Mouse (Mus musculus) B cell, adult 2 months (primary cell): Measurements from ENCODE around the gene C4b.

Experiments used
- DNase-seq, 2 experiments: peaks; one replicate each; pipeline ENCODE4 v3.0.0; 2022

C4b gene

DNA sequence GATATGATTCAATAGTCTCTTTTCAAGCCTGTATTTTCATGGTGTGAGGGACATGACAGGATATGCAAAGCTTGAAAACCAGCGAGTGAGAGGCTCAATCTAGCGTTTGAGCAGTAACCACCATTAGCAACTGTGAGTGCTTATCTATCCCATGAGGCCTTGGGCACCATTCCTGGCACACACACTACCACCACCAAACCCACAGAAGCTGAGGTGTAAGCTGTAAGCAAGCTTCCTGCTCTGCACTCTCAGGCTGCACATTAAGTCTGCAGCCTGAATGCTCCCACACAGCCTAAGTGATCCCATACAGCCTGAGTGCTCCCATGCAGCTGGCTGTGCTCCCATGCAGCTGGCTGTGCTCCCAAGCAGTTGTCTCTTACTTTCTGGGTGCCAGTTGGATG lies 43.0 kb downstream of the C4b start:
- no peak for DNase-seq

- DNase-seq: no peak
Measured at GRCm38 (mm10) chr17:34699575-34700408, 43.9 kb downstream of the C4b start.

GRCm38 (mm10) chr17:34692906-34693305 lies 50.8 kb downstream of the C4b start:
- no peak for DNase-seq

DNA sequence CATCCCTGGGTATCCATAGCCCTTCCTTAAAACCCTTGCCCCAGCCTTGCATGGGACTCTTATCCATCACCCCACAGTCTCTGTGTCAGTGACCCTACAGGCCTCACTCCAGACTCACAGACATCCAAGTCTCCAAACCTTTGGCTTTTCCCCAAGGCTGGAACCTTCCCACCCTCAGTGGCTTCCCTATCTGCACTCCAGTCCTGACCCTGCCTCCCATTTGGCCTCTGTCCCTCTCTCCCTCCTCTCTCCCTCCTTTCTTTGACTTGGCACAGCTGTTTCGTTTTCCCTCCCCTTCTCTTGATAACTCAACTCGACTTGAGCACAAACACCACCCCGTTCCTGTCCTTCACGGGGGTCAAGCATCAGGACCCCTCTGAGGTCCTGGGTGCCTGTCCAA lies 53.2 kb downstream of the C4b start:
- DNase-seq: no peak

DNA sequence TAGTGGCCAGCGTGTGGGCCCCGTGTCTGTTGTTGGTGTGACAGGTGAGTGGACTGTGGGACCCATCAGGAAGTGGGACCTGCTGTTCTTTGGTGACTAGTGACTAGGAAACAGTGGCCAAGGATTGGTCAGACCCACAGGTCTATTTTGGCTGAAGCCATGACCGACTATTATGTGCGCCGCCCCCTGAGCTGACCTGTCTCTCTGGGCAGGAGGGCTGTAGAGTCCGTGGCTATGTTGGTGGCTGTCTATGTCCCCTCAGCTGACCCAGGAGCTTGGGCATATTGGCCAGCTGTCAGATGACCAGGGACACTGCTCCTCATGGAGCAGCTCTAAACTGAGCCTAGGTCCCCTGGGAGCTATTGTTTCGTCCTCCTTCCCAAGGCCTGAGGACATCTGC lies 54.8 kb downstream of the C4b start:
- DNase-seq: no peak

DNA sequence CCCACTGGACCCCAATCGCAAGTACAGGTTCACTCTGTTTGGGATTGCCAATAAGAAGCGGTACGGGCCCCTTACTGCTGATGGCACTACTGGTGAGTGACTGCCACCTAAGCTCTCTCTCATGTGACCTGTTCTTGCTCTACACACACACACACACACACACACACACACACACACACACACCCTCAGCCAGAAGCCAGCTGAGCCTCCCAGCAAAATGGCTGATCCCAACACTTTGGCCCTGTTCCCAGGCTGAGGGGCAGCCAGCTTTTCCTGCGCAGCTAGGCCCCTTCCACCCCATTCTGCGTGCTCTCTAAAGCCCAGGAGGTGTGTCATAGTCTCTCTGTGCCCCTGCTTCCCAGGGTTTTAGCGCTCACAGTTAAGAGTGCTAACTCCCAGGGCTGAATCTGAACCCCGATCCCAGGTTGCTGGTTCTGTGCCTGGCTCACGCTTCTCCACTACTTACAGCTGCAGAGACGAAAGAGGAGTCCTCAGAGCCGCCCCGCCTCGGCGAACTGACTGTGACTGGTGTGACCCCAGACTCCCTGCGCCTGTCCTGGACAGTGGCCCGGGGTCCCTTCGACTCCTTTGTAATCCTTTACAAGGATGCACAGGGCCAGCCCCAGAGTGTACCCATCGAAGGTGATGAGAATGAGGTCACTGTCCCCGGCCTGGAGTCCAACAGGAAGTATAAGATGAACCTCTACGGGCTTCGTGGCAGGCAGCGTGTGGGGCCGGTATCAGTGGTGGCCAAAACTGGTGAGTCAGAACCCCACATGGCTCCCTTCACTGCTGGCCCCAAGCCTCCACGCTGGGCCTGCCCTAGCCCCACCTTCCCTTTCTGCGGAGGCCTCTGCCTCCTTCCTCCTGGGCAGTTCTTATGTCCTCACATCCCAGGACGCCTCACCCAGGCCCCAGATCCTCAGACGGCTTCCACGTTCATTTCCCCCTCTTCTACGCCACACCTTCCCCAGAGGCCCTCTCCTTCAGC lies 58.3 kb downstream of the C4b start:
- no peak for DNase-seq

- no peak for DNase-seq
Measured at GRCm38 (mm10) chr17:34684253-34684893, 59.3 kb downstream of the C4b start.

DNA sequence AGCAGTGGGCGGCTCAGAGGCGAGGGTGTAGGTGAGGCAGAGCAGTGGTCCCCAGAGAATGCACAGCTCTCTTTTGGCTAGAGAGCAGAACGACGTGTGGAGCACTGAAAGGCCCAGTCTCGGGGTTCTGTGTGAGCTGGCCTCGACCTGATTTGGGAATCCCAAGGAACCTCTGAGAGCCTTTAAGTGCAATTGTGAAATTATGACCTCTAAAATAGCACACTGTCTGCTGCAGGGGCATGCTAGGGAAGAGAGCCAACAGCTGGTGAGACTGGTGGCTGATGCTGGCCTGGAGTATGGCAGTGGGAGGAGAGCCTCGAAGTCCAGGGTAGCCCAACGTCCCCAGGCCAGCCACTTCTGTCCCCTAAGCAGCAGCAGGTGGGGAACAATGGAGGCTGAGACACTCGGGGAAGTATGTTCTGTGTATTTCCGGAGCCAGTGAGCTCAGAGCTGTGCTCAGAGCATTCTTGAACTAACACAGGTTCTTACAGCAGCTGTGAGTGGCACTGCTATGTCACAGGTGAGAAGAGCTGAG lies 59.9 kb downstream of the C4b start:
- DNase-seq: no peak

GRCm38 (mm10) chr17:34683179-34683578 lies 60.5 kb downstream of the C4b start:
- no peak for DNase-seq

- DNase-seq: no peak
Measured at GRCm38 (mm10) chr17:34681881-34682536, 61.7 kb downstream of the C4b start.

GRCm38 (mm10) chr17:34681132-34681571 lies 62.5 kb downstream of the C4b start:
- no peak for DNase-seq

DNA sequence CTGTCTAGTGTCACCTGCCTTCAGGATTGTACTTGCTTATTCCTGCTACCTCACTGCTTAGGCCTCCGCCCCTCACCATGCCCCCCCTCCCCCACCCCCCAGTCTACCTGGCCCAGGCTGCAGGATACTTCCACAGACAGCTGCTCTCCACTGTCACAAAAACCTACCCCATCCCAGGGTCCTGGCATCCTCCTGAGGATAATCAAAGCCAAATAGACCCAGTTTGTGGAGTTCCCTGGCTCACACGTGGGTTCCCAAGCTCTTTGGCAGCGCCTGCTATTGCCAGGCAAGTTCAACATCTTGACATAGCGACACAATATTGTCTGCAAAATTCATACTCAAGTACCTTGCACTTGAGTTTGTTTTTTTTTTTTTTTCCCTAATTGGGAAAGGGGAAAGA lies 63.1 kb downstream of the C4b start:
- no peak for DNase-seq

DNA sequence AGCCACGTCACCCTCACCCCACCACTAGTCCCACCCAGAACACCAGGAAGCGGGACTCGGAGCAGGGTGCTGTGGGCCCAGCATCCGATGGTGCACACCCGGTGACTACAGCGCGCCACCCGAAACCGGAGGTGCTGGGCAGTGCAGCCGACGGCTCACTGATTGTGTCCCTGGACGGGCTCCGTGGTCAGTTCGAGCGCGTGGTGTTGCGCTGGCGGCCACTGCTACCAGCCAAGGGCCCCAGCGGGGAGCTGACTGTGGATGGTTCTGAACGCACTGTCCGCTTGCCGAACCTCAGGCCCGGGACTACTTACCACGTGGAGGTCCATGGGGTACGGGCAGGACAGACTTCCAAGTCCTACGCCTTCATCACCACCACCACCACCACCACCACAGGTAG lies 63.5 kb downstream of the C4b start:
- DNase-seq: no peak
